Mouse (Mus musculus) MEL (cell line): ENCODE measurements around the gene Nyap1. TPM values are rescaled to one million over a fixed set of nuclear protein-coding genes. Genes with fewer than 3 reads are reported as not detected.

Experiments used
- DNase-seq: peaks from one replicate; pipeline ENCODE4 v3.0.0; 2011; ENCODE audit warnings: low read depth, low spot score
- H3K27ac ChIP-seq: 2 replicates; pipeline ENCODE4 v1.5.1; 2012; ENCODE audit warnings: low read depth, mild to moderate bottlenecking, control low read depth, low read length, moderate library complexity; ENCODE audit not compliant: control insufficient read depth
- H3K27me3 ChIP-seq, 2 experiments: fragments of 150-350 bp in 1 of 2; sonication (generic) in 1 of 2; 2 replicates each; pipeline ENCODE4 v1.6.1; 2012; ENCODE audit warnings: low read length in 2 of 2, mild to moderate bottlenecking in 2 of 2, improper control_type of control experiment in 1 of 2, moderate library complexity in 1 of 2; ENCODE audit not compliant: insufficient read depth in 2 of 2, control insufficient read depth in 1 of 2
- H3K36me3 ChIP-seq, 2 experiments: 2 replicates each; pipeline ENCODE4 v1.6.1; 2012 to 2014; ENCODE audit warnings: low read length in 2 of 2, improper control_type of control experiment in 1 of 2, inconsistent platforms in 1 of 2, mild to moderate bottlenecking in 1 of 2; ENCODE audit not compliant: insufficient read depth in 2 of 2, control insufficient read depth in 1 of 2
- H3K4me1 ChIP-seq, 2 experiments: fragments of 150-350 bp in 1 of 2; sonication (generic) in 1 of 2; 2 replicates each; pipeline ENCODE4 v1.6.1; 2012; ENCODE audit warnings: low read length in 2 of 2, improper control_type of control experiment in 1 of 2, mild to moderate bottlenecking in 1 of 2; ENCODE audit not compliant: insufficient read depth in 2 of 2, control insufficient read depth in 1 of 2
- H3K4me3 ChIP-seq, 2 experiments: fragments of 150-350 bp in 1 of 2; sonication (generic) in 1 of 2; 2 replicates each; pipeline ENCODE4 v1.5.1; 2012; ENCODE audit warnings: low read depth in 2 of 2, low read length in 2 of 2, mild to moderate bottlenecking in 2 of 2, moderate library complexity in 2 of 2, control low read depth in 1 of 2, improper control_type of control experiment in 1 of 2; ENCODE audit not compliant: control insufficient read depth in 1 of 2, insufficient read depth in 1 of 2
- H3K79me2 ChIP-seq: 2 replicates; pipeline ENCODE4 v1.6.1; 2012; ENCODE audit warnings: mild to moderate bottlenecking, low read length, moderate library complexity; ENCODE audit not compliant: control insufficient read depth, poor library complexity, insufficient read depth
- H3K9ac ChIP-seq: 2 replicates; pipeline ENCODE4 v1.6.1; 2012; ENCODE audit warnings: low read depth, mild to moderate bottlenecking, control low read depth, low read length, moderate library complexity; ENCODE audit not compliant: control insufficient read depth, poor library complexity, severe bottlenecking
- H3K9me3 ChIP-seq: fragments of 150-350 bp; sonication (generic); replicated peaks from 2 replicates; pipeline ENCODE4 v1.6.1; 2012; ENCODE audit warnings: mild to moderate bottlenecking, low read length, improper control_type of control experiment, moderate library complexity; ENCODE audit not compliant: insufficient read depth
- BHLHE40 ChIP-seq: IDR thresholded peaks from 2 replicates; pipeline ENCODE4 v1.6.1; 2012; ENCODE audit warnings: low read depth, mild to moderate bottlenecking, inconsistent platforms, low read length, improper control_type of control experiment, borderline replicate concordance
- CHD2 ChIP-seq: IDR thresholded peaks from 2 replicates; pipeline ENCODE4 v1.6.1; 2011; ENCODE audit warnings: low read length, improper control_type of control experiment
- CTCF ChIP-seq, 3 experiments: IDR thresholded peaks in 2 of 3; conservative IDR thresholded peaks in 1 of 3; 2 replicates each; pipeline ENCODE4 v1.5.1; 2011 to 2012; ENCODE audit warnings: low read length in 3 of 3, low read depth in 2 of 3, mild to moderate bottlenecking in 2 of 3, improper control_type of control experiment in 1 of 3, inconsistent platforms in 1 of 3, mixed read lengths in 1 of 3, moderate library complexity in 1 of 3; ENCODE audit not compliant: control insufficient read depth in 1 of 3, insufficient read depth in 1 of 3, poor library complexity in 1 of 3, severe bottlenecking in 1 of 3
- E2F4 ChIP-seq: IDR thresholded peaks from 2 replicates; pipeline ENCODE4 v1.6.1; 2011; ENCODE audit warnings: low read depth, low read length, improper control_type of control experiment, borderline replicate concordance
- ELF1 ChIP-seq: IDR thresholded peaks from 2 replicates; pipeline ENCODE4 v1.6.1; 2014; ENCODE audit warnings: low read depth, mild to moderate bottlenecking, inconsistent platforms, low read length, improper control_type of control experiment, moderate library complexity
- EP300 ChIP-seq, 2 experiments: IDR thresholded peaks; 2 replicates each; pipeline ENCODE4 v1.6.1; 2011; ENCODE audit warnings: improper control_type of control experiment in 2 of 2, low read length in 2 of 2, low read depth in 1 of 2, mild to moderate bottlenecking in 1 of 2
- GABPA ChIP-seq: IDR thresholded peaks from 2 replicates; pipeline ENCODE4 v1.6.1; 2012; ENCODE audit warnings: low read depth, mild to moderate bottlenecking, inconsistent platforms, low read length, improper control_type of control experiment, moderate library complexity
- GATA1 ChIP-seq: IDR thresholded peaks from 2 replicates; pipeline ENCODE4 v1.6.1; 2011; ENCODE audit warnings: low read depth, low read length, improper control_type of control experiment
- HCFC1 ChIP-seq: IDR thresholded peaks from 2 replicates; pipeline ENCODE4 v1.6.1; 2012; ENCODE audit warnings: low read depth, mild to moderate bottlenecking, inconsistent platforms, low read length, improper control_type of control experiment, moderate library complexity
- KAT2A ChIP-seq: conservative IDR thresholded peaks from 2 replicates; pipeline ENCODE4 v1.6.1; 2012; ENCODE audit warnings: low read depth, low read length, improper control_type of control experiment, inconsistent platforms
- MAFK ChIP-seq: IDR thresholded peaks from 2 replicates; pipeline ENCODE4 v1.6.1; 2011; ENCODE audit warnings: low read depth, mild to moderate bottlenecking, low read length, improper control_type of control experiment, borderline replicate concordance
- MAX ChIP-seq: IDR thresholded peaks from 2 replicates; pipeline ENCODE4 v1.6.1; 2011; ENCODE audit warnings: low read length, improper control_type of control experiment
- MAZ ChIP-seq: IDR thresholded peaks from 2 replicates; pipeline ENCODE4 v1.6.1; 2012; ENCODE audit warnings: low read depth, mild to moderate bottlenecking, inconsistent platforms, low read length, improper control_type of control experiment
- MXI1 ChIP-seq: IDR thresholded peaks from 2 replicates; pipeline ENCODE4 v1.6.1; 2011; ENCODE audit warnings: mild to moderate bottlenecking, low read depth, low read length, improper control_type of control experiment
- MYC ChIP-seq: IDR thresholded peaks from 2 replicates; pipeline ENCODE4 v1.6.1; 2011; ENCODE audit warnings: low read depth, mild to moderate bottlenecking, low read length, improper control_type of control experiment, moderate library complexity
- POLR2A ChIP-seq, 2 experiments: IDR thresholded peaks; 2 replicates each; pipeline ENCODE4 v1.6.1; 2011 to 2012; ENCODE audit warnings: low read length in 2 of 2, mild to moderate bottlenecking in 2 of 2, control low read depth in 1 of 2, improper control_type of control experiment in 1 of 2, low read depth in 1 of 2, moderate library complexity in 1 of 2; ENCODE audit not compliant: control insufficient read depth in 1 of 2, insufficient read depth in 1 of 2, poor library complexity in 1 of 2
- POLR2AphosphoS2 ChIP-seq: IDR thresholded peaks from 2 replicates; pipeline ENCODE4 v1.6.1; 2011; ENCODE audit warnings: low read length, improper control_type of control experiment
- RAD21 ChIP-seq: IDR thresholded peaks from 2 replicates; pipeline ENCODE4 v1.6.1; 2011; ENCODE audit warnings: mild to moderate bottlenecking, low read depth, low read length, improper control_type of control experiment
- RCOR1 ChIP-seq: IDR thresholded peaks from 2 replicates; pipeline ENCODE4 v1.6.1; 2012; ENCODE audit warnings: low read depth, mild to moderate bottlenecking, inconsistent platforms, low read length, improper control_type of control experiment
- SIN3A ChIP-seq: IDR thresholded peaks from 2 replicates; pipeline ENCODE4 v1.6.1; 2012; ENCODE audit warnings: low read length, improper control_type of control experiment, inconsistent platforms
- SMC3 ChIP-seq: IDR thresholded peaks from 2 replicates; pipeline ENCODE4 v1.6.1; 2011; ENCODE audit warnings: low read depth, low read length, improper control_type of control experiment
- TAL1 ChIP-seq: IDR thresholded peaks from 2 replicates; pipeline ENCODE4 v1.6.1; 2012; ENCODE audit warnings: mild to moderate bottlenecking, inconsistent platforms, low read length, moderate library complexity, mixed read lengths
- TCF12 ChIP-seq: IDR thresholded peaks from 2 replicates; pipeline ENCODE4 v1.6.1; 2014; ENCODE audit warnings: low read depth, mild to moderate bottlenecking, inconsistent platforms, low read length, improper control_type of control experiment, moderate library complexity
- UBTF ChIP-seq: IDR thresholded peaks from 2 replicates; pipeline ENCODE4 v1.6.1; 2012; ENCODE audit warnings: low read depth, mild to moderate bottlenecking, inconsistent platforms, low read length, improper control_type of control experiment, moderate library complexity, borderline replicate concordance; ENCODE audit not compliant: insufficient read depth
- USF1 ChIP-seq: IDR thresholded peaks from 2 replicates; pipeline ENCODE4 v1.6.1; 2014; ENCODE audit warnings: low read depth, mild to moderate bottlenecking, inconsistent platforms, low read length, improper control_type of control experiment, moderate library complexity
- ZC3H11A ChIP-seq: IDR thresholded peaks from 2 replicates; pipeline ENCODE4 v1.6.1; 2012; ENCODE audit warnings: low read depth, mild to moderate bottlenecking, inconsistent platforms, low read length, improper control_type of control experiment
- ZKSCAN1 ChIP-seq: IDR thresholded peaks from 2 replicates; pipeline ENCODE4 v1.6.1; 2012; ENCODE audit warnings: low read depth, mild to moderate bottlenecking, inconsistent platforms, low read length, improper control_type of control experiment, moderate library complexity
- polyA plus RNA-seq, 2 experiments: library from polyadenylated mRNA; stranded (reverse) in 1 of 2; unstranded in 1 of 2; fragments of >175 nt in 1 of 2; fragments of >200 nt in 1 of 2; gene quantifications; 2 replicates each; pipeline versions ENCODE4 v1.2.1 to v1.2.4; 2012; ENCODE audit warnings: low replicate concordance in 2 of 2, low read depth in 1 of 2; ENCODE audit not compliant: insufficient read length in 2 of 2, insufficient read depth in 1 of 2, missing spikeins in 1 of 2
- total RNA-seq: library from RNA; depleted of rRNA; stranded (reverse); fragments of 300-350 nt; gene quantifications from 2 replicates; pipeline ENCODE4 v1.2.3, GENCODE M21; 2012

Gene Nyap1
- total and polyA plus RNA-seq, 3 experiments = 0.39 to 1.1 TPM; not detected in 1

DNA sequence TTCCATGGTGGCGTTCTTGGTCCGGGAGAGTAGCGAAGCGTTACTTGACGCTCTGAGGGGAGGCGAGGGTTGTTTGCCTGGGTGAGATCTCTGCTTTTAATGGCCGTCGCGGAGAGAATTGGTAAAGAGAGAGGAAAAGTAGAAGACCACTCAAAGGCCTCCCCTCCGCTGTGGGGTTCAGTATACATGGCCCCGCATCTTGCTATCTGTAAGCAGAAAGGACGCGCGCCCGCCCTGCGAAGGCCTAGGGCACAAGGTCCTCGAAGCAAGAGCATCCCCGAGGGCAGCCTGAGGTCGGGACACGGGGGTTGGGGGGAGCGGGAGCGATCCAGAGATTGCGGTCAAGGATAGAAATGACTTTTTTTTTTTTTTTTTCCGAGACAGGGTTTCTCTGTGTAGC, 46.8 kb upstream of the Nyap1 start:
- Histone ChIP-seq H3K9me3 (no peaks in the 10 kb centered on the region), H3K36me3 (peaks cover 0 to 15% of the 10 kb centered on the region in 2 experiments; a peak in 2 of 4 replicates), H3K27ac (no peak overlapping the region), H3K4me1 (peaks cover 0 to 22% of the 10 kb centered on the region in 2 experiments; a peak in 2 of 4 replicates), H3K9ac (no peak overlapping the region), H3K79me2 (peaks cover 31% of the 10 kb centered on the region), H3K4me3 (no peak overlapping the region), H3K27me3 (no peaks in the 10 kb centered on the region)
- no peak for DNase-seq
- no peak for TF ChIP-seq SIN3A
- TF ChIP-seq TAL1 = no peak
- no peak for TF ChIP-seq E2F4
- no peak for TF ChIP-seq GATA1
- TF ChIP-seq UBTF = no peak
- no peak for TF ChIP-seq HCFC1
- TF ChIP-seq POLR2A (IDR thresholded peaks at IDR 0.05; ENCODE audit: control insufficient read depth in 1 of 2, insufficient read depth in 1 of 2, low read depth in 1 of 2, low read length in 2 of 2, poor library complexity in 1 of 2) = no peak
- no peak for TF ChIP-seq ELF1
- TF ChIP-seq RCOR1 = no peak
- no peak for TF ChIP-seq GABPA
- no peak for TF ChIP-seq TCF12
- no peak for TF ChIP-seq CTCF (IDR thresholded peaks at IDR 0.05 in 2 of 3, conservative IDR thresholded peaks at IDR 0.05 in 1 of 3; ENCODE audit: control insufficient read depth in 1 of 3, insufficient read depth in 1 of 3, low read depth in 2 of 3, low read length in 3 of 3, poor library complexity in 1 of 3, severe bottlenecking in 1 of 3)
- TF ChIP-seq RAD21 = no peak
- no peak for TF ChIP-seq CHD2
- TF ChIP-seq MAFK = no peak
- TF ChIP-seq EP300 (IDR thresholded peaks at IDR 0.05; ENCODE audit: low read depth in 1 of 2, low read length in 2 of 2) = no peak

DNA sequence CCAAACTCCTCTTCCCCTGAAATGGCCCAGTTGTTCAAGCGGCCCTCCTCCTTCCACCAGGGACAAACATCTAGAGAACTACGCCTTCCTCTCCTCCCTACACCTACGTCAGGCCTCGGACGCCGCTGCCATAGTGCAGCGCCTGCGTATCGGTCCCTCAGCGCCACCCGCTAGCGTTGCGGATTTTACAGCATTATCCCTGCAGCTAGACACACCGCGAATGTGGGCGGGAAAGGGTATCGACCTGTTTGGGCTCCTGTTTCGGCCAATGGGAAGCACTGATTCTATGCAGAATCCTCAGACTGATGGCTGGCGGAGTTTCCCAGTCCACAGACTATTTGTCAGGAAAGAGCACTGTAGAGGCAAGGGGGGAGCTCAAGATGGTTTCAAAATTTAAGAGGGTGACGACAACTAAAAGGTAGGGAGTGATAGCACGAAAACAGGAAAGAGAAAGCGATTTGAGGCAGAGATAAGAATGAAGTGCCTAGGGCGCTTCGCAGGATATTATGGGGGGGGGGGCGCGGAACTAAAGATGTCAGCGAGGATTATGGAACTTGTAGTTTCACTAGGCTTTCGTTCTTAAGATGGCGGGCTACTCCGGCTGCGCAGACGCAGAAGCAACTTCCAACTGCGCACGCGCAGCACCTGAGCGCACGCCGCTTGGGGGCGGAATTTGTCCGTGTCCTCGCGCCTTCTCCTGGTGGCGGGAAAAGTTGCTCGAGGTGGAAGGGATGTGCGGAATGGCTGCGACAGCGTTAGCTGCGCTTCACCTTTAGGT, 45.9 kb upstream of the Nyap1 start, which contains the start of the genes Mepce and Zcwpw1:
Mepce (minus strand) TSS at position 505 of the 778 bp plus-strand sequence.
Zcwpw1 (plus strand) TSS at position 648 of the 778 bp plus-strand sequence.
- Histone ChIP-seq H3K9me3 (no peaks in the 10 kb centered on the region), H3K4me1 (peaks cover 0 to 22% of the 10 kb centered on the region in 2 experiments; a peak in 2 of 4 replicates), H3K9ac (peak within 1 kb of the TSS; percentile 98), H3K4me3 (peak within 1 kb of the TSS; percentile 73 to 88), H3K27me3 (no peaks in the 10 kb centered on the region), H3K79me2 (peaks cover 37% of the 10 kb centered on the region), H3K27ac (peak within 1 kb of the TSS; percentile 98), H3K36me3 (peaks cover 0 to 15% of the 10 kb centered on the region in 2 experiments; a peak in 2 of 4 replicates)
- DNase-seq = peak; percentile 97
- TF ChIP-seq BHLHE40 (0 out of 2 replicates have a peak, but pooled peaks have one; percentile 19), ZC3H11A (no peak; the same call in 1 of the 2 replicates), ELF1 (peak; percentile 91), POLR2A (IDR thresholded peaks at IDR 0.05; ENCODE audit: control insufficient read depth in 1 of 2, insufficient read depth in 1 of 2, low read depth in 1 of 2, low read length in 2 of 2, poor library complexity in 1 of 2) (peak; percentile 64 to 69), KAT2A (peak; percentile 79; the same call in 1 of the 2 replicates), MAZ (peak; percentile 96), MXI1 (peak; percentile 48; the same call in 1 of the 2 replicates), MYC (peak; percentile 90), RCOR1 (peak; percentile 76; the same call in 1 of the 2 replicates), TAL1 (no peak), RAD21 (peak; percentile 24; the same call in 1 of the 2 replicates), ZKSCAN1 (no peak), CTCF (IDR thresholded peaks at IDR 0.05 in 2 of 3, conservative IDR thresholded peaks at IDR 0.05 in 1 of 3; ENCODE audit: control insufficient read depth in 1 of 3, insufficient read depth in 1 of 3, low read depth in 2 of 3, low read length in 3 of 3, poor library complexity in 1 of 3, severe bottlenecking in 1 of 3) (peak in 2 of 3 experiments; percentile 53 to 63; a peak in 5 of 6 replicates), E2F4 (peak; percentile 99), MAX (peak; percentile 100), CHD2 (no peak; the same call in 1 of the 2 replicates), EP300 (IDR thresholded peaks at IDR 0.05; ENCODE audit: low read depth in 1 of 2, low read length in 2 of 2) (peak in 1 of 2 experiments; percentile 53; a peak in 2 of 4 replicates), SMC3 (no peak), MAFK (no peak), USF1 (peak; percentile 48), TCF12 (no peak; the same call in none of the 2 replicates), POLR2AphosphoS2 (no peak)
